Mouse (Mus musculus): ENCODE results near the gene Pax7.

The Pax7 gene

GRCm38 (mm10) chr4:139811475-139811874 is 21.9 kb downstream of the Pax7 start:
- DNase-seq (ENCODE audit: low spot score in 2 of 2), result no peak

GRCm38 (mm10) chr4:139810762-139811438 is 22.4 kb downstream of the Pax7 start:
- DNase-seq (ENCODE audit: low spot score in 2 of 2), result no peak

DNA sequence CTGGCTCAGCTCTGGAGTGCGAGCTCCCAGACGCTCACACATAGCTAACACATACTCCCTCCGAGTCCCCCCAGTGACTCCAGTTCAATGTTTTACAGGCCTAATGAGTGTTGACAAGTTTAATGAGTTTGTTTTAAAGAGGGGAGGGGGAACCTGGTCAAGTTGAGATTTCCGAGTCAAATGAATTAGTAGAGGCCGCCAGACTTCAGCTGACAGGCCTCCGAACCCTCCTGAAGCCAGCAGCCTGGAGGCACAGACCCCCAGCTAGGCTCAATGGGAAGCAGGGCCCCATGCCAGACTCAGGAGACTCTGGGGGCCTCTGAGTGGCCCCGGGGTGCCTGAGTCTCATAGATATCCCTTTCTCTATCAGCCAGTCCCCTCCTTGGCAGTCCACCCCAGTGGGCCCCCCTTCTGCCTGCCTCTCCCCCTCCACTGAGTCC is 23.9 kb downstream of the Pax7 start:
- DNase-seq (ENCODE audit: low spot score in 2 of 2), result no peak

DNA sequence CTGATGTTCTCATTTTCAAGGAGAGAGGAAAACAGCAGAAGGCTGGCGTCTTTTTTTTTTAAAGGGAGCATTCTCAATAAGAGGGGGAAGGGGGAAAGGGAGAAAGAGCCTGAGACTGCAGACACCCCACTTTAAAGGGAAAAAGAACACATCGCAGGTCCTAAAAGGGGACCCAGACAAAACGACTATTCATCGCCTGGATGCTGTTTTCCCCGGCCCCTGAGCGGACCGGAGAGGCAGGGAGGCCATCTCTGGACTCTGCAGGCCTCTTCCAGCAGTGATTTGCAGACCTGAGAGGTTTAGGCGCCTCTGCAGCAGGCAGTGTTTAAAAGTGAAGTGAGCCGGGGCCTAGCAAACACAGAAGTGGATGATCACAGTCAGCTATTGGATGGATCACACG is 25.5 kb downstream of the Pax7 start:
- no peak for DNase-seq (ENCODE audit: low spot score in 2 of 2)

DNA sequence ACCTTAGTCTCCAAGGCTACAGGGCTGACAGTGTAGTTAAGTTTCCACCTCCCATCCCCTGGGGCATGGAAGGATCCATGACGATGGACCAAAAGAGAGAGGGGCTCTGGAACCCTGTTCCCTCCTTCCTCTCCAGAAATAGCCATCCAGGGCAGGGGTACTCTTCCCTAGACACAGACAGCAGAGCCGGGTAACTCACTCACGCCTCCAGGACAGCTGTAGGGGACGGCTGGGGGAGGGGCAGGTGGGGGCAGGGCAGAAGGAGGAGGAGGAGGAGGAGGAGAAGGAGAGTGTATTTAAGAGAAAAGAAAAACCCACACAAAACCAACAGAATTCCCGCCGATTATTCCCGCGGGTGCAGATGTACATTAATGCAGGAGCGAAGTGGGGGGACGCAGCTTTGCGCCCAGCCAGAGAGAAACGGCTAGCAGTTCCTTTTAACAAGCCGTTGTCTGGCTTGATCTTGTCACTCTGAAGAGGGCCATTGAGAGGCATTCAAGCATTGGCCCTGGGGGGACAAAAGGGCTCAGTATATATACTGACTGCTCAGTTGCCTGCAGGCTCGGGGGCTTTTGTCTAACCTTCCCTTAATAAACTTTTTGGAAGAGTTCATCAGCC is 26.0 kb downstream of the Pax7 start:
- no peak for DNase-seq (ENCODE audit: low spot score in 2 of 2)

DNA sequence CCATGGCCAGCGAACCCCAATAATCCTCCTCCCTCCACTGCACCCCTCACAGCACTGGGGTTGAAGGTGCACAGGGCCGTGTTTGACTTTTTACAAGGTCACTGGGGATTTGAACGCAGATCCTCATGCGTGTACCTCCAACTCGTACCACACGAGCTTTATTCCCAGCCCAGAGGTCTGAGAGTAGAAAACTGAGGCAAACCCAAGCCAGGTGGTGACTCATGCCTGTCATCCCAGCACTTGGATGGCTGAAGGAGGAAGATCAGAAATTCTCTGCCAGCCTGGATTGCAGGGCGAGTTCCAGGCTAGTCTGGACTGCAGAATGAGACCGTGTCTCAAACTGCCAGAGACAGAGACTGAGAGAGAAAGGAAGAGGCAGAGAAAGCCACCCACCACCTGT is 28.4 kb downstream of the Pax7 start:
- DNase-seq (ENCODE audit: low spot score in 2 of 2), result no peak

- DNase-seq (ENCODE audit: low spot score in 2 of 2), result no peak
Measured at GRCm38 (mm10) chr4:139803981-139804380, 29.3 kb downstream of the Pax7 start.

GRCm38 (mm10) chr4:139799436-139800100 is 33.8 kb downstream of the Pax7 start:
- no peak for DNase-seq (ENCODE audit: low spot score in 2 of 2)

DNA sequence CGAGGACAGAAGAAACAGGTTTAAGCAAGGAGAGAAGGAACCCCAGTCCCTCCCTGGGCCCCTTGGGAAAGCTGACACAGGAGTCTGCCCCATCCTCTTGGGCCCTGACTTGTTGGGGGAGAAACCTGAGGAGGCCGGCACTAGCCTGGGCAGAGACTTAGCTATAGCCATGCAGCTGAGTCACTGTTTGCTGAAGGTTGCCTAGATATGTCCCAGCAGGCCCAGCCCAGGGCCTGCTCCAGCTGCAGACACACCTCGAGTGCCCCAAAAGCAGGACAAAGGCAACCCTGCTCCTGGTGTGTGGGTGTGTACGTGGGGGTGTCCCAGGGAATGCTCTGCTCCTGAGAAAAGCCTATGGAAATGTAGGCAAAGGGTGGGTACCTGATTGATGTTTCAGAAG is 36.0 kb downstream of the Pax7 start:
- DNase-seq (ENCODE audit: low spot score in 2 of 2), result no peak

DNA sequence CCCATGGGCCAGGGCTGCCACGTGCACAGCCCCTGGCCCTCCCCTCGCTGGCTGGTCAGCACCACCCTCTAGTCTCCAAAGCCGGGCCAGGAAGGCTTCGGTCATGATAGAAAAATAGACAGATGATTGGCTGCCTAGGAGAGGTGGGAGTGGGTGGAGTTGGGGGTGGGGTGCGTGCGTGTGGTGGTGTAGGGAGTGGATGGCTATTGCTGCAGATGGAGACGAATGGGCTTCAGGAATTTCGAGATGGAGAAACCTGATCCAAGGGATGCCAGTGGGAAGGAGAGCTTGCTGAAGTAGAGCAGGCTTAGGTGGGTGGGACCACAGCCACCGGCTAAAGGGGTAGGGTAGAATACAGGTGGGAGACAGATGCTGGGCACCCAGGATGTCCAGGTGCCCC is 37.2 kb downstream of the Pax7 start:
- DNase-seq (ENCODE audit: low spot score in 2 of 2), result no peak

DNA sequence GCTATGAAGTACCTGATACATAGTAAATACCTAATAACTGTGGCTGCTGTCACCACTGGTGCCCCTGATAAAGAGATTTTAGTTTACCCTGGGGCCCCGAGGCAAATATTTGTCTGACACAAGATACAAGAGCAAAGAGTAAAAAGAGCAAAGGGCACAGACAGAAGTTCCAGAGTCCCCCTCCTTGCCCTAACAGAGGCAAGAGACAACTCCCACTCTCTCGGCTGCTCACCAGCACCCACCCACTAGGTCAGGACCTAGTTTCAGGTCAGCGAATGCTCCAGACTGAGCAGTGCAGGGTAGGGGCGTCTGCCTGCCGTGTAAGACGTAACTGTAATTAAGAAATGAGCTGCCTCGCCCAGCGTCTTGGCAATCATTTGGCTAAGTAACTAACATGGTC is 42.2 kb downstream of the Pax7 start:
- no peak for DNase-seq (ENCODE audit: low spot score in 2 of 2)

- no peak for DNase-seq (ENCODE audit: low spot score in 2 of 2)
Measured at GRCm38 (mm10) chr4:139789772-139790171, 43.6 kb downstream of the Pax7 start.

DNA sequence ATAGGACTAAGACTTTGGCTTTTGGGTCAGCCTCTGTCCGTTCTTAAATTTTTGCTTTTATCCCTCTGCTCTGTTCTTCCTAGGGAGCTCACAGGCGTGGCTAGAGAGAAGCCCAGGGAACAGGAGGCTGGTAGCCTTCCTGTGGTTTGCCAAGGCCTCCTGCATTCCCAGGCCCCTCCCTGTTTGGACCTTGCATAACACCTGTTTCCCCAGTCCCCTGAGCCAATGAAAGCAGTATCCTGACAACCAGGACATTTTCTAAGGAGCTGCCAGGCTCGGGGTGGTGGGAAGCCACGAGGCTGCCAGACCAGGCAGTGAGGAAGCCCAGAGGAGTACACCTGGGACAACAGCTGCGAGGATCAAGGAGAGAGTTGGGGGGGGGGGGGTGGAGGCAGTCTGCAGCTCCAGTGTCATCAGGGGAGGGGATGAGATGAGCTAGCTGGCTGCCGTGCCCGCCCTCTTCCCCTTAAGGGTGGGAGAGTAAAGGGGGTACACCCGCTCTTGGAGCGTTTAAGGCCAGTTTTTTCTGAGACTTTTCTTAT is 50.3 kb downstream of the Pax7 start:
- DNase-seq (ENCODE audit: low spot score in 2 of 2), result no peak

GRCm38 (mm10) chr4:139771125-139771631 is 62.1 kb downstream of the Pax7 start:
- no peak for DNase-seq (ENCODE audit: low spot score in 2 of 2)

DNA sequence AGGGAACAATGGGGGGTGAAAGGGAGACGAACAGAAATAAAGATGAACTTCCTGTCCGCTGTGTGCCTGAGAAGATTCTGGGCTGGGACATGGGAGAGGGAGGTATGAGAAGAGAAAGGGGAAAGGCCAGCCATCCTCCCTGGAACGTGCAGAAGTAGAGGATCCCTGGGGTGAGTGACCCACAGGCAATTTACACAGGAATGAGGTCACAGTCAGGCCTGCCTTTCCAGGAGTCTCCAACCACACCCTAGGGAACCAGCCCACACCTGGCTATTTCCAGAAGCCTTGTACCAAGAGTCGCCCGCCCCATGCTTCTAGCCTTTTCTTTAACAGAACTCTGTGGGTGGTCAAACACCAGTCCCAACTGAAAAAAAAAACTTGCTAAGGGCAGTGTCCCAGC is 65.5 kb downstream of the Pax7 start:
- no peak for DNase-seq (ENCODE audit: low spot score in 2 of 2)

DNA sequence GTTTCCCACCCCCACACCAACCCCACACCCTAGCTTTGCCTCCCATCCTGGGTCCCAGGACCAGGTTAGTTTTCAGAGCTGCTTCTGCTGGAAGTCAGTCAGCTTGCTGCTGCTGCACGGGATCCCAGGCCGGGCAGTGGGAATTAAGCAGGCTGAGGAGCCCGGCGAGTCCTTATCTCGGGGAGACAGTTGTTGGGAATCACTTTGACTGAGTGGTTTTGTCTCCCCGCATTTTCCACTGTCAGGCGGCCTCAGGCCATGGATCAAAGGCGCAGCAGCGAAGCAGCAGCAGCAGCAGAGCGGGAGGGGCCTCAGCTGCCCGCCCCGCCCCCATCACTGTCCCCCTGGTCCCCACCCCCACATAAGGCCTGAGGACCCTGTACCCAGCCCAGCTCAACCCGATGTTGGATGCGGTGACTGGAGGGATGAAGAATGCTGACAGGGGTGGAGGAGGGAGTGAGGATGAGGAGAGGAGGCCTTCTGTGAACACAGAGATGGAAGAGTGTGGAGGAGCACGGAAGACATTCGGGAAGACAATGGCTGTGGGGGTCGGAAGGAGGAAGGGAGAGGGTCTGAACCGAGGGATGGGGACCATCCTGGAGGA is 66.1 kb downstream of the Pax7 start:
- DNase-seq (ENCODE audit: low spot score in 2 of 2), result no peak

- DNase-seq (ENCODE audit: low spot score in 2 of 2), result no peak
Measured at GRCm38 (mm10) chr4:139761911-139762310, 71.4 kb downstream of the Pax7 start.

GRCm38 (mm10) chr4:139760736-139761135 is 72.6 kb downstream of the Pax7 start:
- DNase-seq (ENCODE audit: low spot score in 2 of 2), result no peak

DNA sequence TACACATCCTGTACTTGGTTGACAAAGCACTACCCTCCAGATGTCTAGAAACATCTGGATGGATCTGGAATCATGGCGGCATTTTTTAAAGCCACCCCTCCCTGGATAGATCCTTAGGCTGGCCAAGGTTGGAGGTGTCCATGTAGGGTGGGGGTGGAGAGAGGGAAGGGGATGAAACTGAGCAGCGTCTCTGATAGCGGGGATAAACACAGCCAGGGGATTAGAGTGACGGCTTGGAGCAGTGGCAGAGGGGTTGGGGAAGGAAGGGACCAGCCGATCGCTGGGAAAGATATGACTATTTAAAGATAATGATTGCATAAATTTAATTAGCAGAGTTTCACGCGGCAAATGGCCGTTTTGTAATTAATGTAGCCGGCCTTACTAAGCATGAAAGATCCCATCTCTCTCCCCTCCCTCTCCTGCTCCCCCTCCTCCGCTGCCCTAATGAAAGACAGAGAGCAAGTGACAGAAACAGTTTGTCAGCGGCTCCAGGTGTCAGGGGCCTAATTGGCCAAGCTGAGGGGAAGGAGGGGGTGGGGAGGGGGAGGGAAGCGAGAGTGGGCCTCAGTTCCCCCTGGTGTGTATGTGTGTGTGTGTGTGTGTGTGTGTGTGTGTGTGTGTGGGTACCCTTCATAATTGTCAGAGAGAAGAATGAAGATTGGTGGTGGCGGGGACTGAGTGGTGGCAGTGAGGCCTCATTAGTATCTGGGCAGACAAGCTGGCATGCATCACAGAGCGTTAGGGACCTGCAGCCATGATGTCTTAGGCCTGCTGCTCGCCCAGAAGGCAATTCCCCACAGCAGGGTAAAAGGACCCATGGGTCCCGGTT is 74.6 kb downstream of the Pax7 start:
- no peak for DNase-seq (ENCODE audit: low spot score in 2 of 2)

- DNase-seq (ENCODE audit: low spot score in 2 of 2), result no peak
Measured at GRCm38 (mm10) chr4:139756931-139757330, 76.4 kb downstream of the Pax7 start.

DNA sequence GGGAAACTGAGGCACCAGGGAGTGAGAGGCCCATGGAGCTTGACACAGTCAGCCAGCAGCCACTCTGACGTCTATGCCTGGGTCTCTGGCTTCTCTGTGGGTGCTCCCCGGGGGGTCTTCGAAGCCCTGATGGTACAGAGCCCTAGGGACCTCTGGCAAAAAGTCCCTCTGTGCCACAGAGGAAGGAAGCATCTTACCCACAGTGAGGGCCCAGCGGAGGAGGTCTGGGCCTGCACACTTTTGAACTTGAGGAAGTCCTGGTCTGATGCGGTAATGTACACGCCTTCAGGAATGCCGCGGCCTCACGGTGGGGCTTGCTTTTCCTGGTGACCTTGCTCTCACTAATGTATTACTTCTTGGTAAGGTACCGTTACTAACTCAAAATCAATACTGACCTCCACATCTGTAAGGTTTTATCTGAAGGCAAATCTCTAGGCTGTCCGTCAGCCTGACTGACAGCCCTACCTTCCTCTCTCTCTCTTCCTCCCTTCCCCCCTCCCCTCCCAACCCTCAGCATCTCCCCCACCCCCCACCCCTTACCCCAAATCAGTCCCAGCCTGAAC is 79.1 kb downstream of the Pax7 start:
- DNase-seq (ENCODE audit: low spot score in 2 of 2), result no peak
